Mouse (Mus musculus): ENCODE measurements at regions not wholly inside any gene's neighbourhood (a gene's known extent, or its start where the extent isn't known, plus 50 kb on each side); places are given as distances from the start of the nearest gene placed in this dataset.
"Not testable (repeated sequence)": the region's sequence is repeated elsewhere in the genome, so short reads cannot be mapped to it uniquely, and the experiment has no call there.

- H3K4me1 ChIP-seq (ENCODE audit: control insufficient read depth, insufficient read depth, low read length): no peaks in the 10 kb centered on the region; the same call in none of the 2 replicates
- no peak overlapping the region for H3K27ac ChIP-seq (ENCODE audit: control insufficient read depth, insufficient read depth, low read depth, low read length, poor library complexity)
- 59% methylated on average over 2 of the region's 2 CpGs for WGBS
- TF ChIP-seq CTCF (IDR thresholded peaks at IDR 0.05; ENCODE audit: control insufficient read depth, insufficient read depth, low read length): no peak
- no peak for TF ChIP-seq POLR2A (IDR thresholded peaks at IDR 0.05; ENCODE audit: borderline replicate concordance, control insufficient read depth, low read depth, low read length)
- H3K4me3 ChIP-seq (replicated peaks; ENCODE audit: control insufficient read depth, low read depth, low read length): no peak overlapping the region
These were observed 96.6 kb upstream of the C9orf72 start for GRCm38 (mm10) chr4:35322432-35323173.

- 30% methylated on average over 5 of the region's 5 CpGs for WGBS
- no peaks in the 10 kb centered on the region for H3K4me1 ChIP-seq (ENCODE audit: control insufficient read depth, insufficient read depth, low read length)
- H3K27ac ChIP-seq (ENCODE audit: control insufficient read depth, insufficient read depth, low read depth, low read length, poor library complexity): no peak overlapping the region
- H3K4me3 ChIP-seq (replicated peaks; ENCODE audit: control insufficient read depth, low read depth, low read length): no peak overlapping the region
- TF ChIP-seq CTCF (IDR thresholded peaks at IDR 0.05; ENCODE audit: control insufficient read depth, insufficient read depth, low read length) (peak; percentile 51), POLR2A (IDR thresholded peaks at IDR 0.05; ENCODE audit: borderline replicate concordance, control insufficient read depth, low read depth, low read length) (no peak)
These were observed 84.5 kb upstream of the C9orf72 start for GRCm38 (mm10) chr4:35310396-35310977.

- Histone ChIP-seq H3K4me1 (ENCODE audit: control insufficient read depth, insufficient read depth, low read length) (no peaks in the 10 kb centered on the region), H3K4me3 (replicated peaks; ENCODE audit: control insufficient read depth, low read depth, low read length) (no peak overlapping the region), H3K27ac (ENCODE audit: control insufficient read depth, insufficient read depth, low read depth, low read length, poor library complexity) (no peak overlapping the region)
- WGBS: 43% methylated on average over 5 of the region's 5 CpGs
- TF ChIP-seq POLR2A (IDR thresholded peaks at IDR 0.05; ENCODE audit: borderline replicate concordance, control insufficient read depth, low read depth, low read length) (no peak), CTCF (IDR thresholded peaks at IDR 0.05; ENCODE audit: control insufficient read depth, insufficient read depth, low read length) (peak; percentile 15; the same call in 1 of the 2 replicates)
These were observed 82.2 kb upstream of the C9orf72 start for GRCm38 (mm10) chr4:35308221-35308620.

- H3K4me3 ChIP-seq (replicated peaks; ENCODE audit: control insufficient read depth, low read depth, low read length): no peak overlapping the region
- no peaks in the 10 kb centered on the region for H3K4me1 ChIP-seq (ENCODE audit: control insufficient read depth, insufficient read depth, low read length)
- TF ChIP-seq CTCF (IDR thresholded peaks at IDR 0.05; ENCODE audit: control insufficient read depth, insufficient read depth, low read length) (no peak), POLR2A (IDR thresholded peaks at IDR 0.05; ENCODE audit: borderline replicate concordance, control insufficient read depth, low read depth, low read length) (no peak)
- WGBS: 67% methylated on average over 1 of the region's 1 CpGs
- no peak overlapping the region for H3K27ac ChIP-seq (ENCODE audit: control insufficient read depth, insufficient read depth, low read depth, low read length, poor library complexity)
These were observed 79.2 kb upstream of the C9orf72 start for GRCm38 (mm10) chr4:35305210-35305609.

- WGBS: 16% methylated on average over 2 of the region's 2 CpGs
- no peaks in the 10 kb centered on the region for H3K4me1 ChIP-seq (ENCODE audit: control insufficient read depth, insufficient read depth, low read length)
- no peak overlapping the region for H3K4me3 ChIP-seq (replicated peaks; ENCODE audit: control insufficient read depth, low read depth, low read length)
- TF ChIP-seq CTCF (IDR thresholded peaks at IDR 0.05; ENCODE audit: control insufficient read depth, insufficient read depth, low read length): no peak
- no peak for TF ChIP-seq POLR2A (IDR thresholded peaks at IDR 0.05; ENCODE audit: borderline replicate concordance, control insufficient read depth, low read depth, low read length)
- no peak overlapping the region for H3K27ac ChIP-seq (ENCODE audit: control insufficient read depth, insufficient read depth, low read depth, low read length, poor library complexity)
These were observed 74.9 kb upstream of the C9orf72 start for GRCm38 (mm10) chr4:35300848-35301247.

- not testable (repeated sequence) for H3K27ac ChIP-seq (ENCODE audit: control insufficient read depth, insufficient read depth, low read depth, low read length, poor library complexity); H3K4me3 ChIP-seq (replicated peaks; ENCODE audit: control insufficient read depth, low read depth, low read length); H3K4me1 ChIP-seq (ENCODE audit: control insufficient read depth, insufficient read depth, low read length)
- WGBS: 75% methylated on average over 4 of the region's 4 CpGs
These were observed 74.4 kb upstream of the C9orf72 start for GRCm38 (mm10) chr4:35300374-35300773.

- H3K4me3 ChIP-seq (replicated peaks; ENCODE audit: control insufficient read depth, low read depth, low read length): no peak overlapping the region
- H3K27ac ChIP-seq (ENCODE audit: control insufficient read depth, insufficient read depth, low read depth, low read length, poor library complexity): no peak overlapping the region
- TF ChIP-seq POLR2A (IDR thresholded peaks at IDR 0.05; ENCODE audit: borderline replicate concordance, control insufficient read depth, low read depth, low read length) (no peak), CTCF (IDR thresholded peaks at IDR 0.05; ENCODE audit: control insufficient read depth, insufficient read depth, low read length) (no peak)
- no peaks in the 10 kb centered on the region for H3K4me1 ChIP-seq (ENCODE audit: control insufficient read depth, insufficient read depth, low read length)
These were observed 58.6 kb upstream of the C9orf72 start for GRCm38 (mm10) chr4:35284611-35285010.
